Mouse (Mus musculus) limb, embryonic 13.5 days (tissue): ENCODE measurements at regions not wholly inside any gene's neighbourhood (a gene's known extent, or its start where the extent isn't known, plus 50 kb on each side); places are given as distances from the start of the nearest gene placed in this dataset.

ENCODE experiments used
- ATAC-seq: fragments of 200-750 bp; cut with Nextera tagmentation; 2 replicates; pipeline ENCODE4 v1.8.0; 2017; ENCODE audit warnings: low read depth, moderate number of reproducible peaks, moderate TSS enrichment; ENCODE audit not compliant: low FRiP score
- H3K27ac ChIP-seq: fragments of 300-500 bp; sonication (generic); 2 replicates; pipeline ENCODE4 v1.5.1; 2015; ENCODE audit warnings: inconsistent platforms, mild to moderate bottlenecking, moderate library complexity
- H3K27me3 ChIP-seq: fragments of 300-500 bp; sonication (generic); 2 replicates; pipeline ENCODE4 v1.6.1; 2015; ENCODE audit warnings: mild to moderate bottlenecking, inconsistent platforms
- H3K36me3 ChIP-seq: fragments of 300-500 bp; sonication (generic); 2 replicates; pipeline ENCODE4 v1.6.1; 2015; ENCODE audit warnings: inconsistent platforms, mild to moderate bottlenecking, moderate library complexity
- H3K4me1 ChIP-seq: fragments of 300-500 bp; sonication (generic); 2 replicates; pipeline ENCODE4 v1.6.1; 2015; ENCODE audit warnings: inconsistent platforms
- H3K4me2 ChIP-seq: fragments of 300-500 bp; sonication (generic); replicated peaks from 2 replicates; pipeline ENCODE4 v1.6.1; 2015; ENCODE audit warnings: inconsistent platforms, mild to moderate bottlenecking, moderate library complexity
- H3K4me3 ChIP-seq: fragments of 300-500 bp; sonication (generic); 2 replicates; pipeline ENCODE4 v1.5.1; 2015; ENCODE audit warnings: moderate library complexity, mild to moderate bottlenecking, inconsistent platforms
- H3K9ac ChIP-seq: fragments of 300-500 bp; sonication (generic); 2 replicates; pipeline ENCODE4 v1.6.1; 2015; ENCODE audit warnings: mild to moderate bottlenecking, inconsistent platforms
- H3K9me3 ChIP-seq: fragments of 300-500 bp; sonication (generic); 2 replicates; pipeline ENCODE4 v1.6.1; 2016; ENCODE audit warnings: inconsistent platforms
- WGBS: fragments of 180-500 bp; shearing (Covaris S2); methylation state at CpG from one replicate; pipeline ENCODE4 v1.1.7; 2015; 5-methylcytosine and 5-hydroxymethylcytosine counted together

DNA sequence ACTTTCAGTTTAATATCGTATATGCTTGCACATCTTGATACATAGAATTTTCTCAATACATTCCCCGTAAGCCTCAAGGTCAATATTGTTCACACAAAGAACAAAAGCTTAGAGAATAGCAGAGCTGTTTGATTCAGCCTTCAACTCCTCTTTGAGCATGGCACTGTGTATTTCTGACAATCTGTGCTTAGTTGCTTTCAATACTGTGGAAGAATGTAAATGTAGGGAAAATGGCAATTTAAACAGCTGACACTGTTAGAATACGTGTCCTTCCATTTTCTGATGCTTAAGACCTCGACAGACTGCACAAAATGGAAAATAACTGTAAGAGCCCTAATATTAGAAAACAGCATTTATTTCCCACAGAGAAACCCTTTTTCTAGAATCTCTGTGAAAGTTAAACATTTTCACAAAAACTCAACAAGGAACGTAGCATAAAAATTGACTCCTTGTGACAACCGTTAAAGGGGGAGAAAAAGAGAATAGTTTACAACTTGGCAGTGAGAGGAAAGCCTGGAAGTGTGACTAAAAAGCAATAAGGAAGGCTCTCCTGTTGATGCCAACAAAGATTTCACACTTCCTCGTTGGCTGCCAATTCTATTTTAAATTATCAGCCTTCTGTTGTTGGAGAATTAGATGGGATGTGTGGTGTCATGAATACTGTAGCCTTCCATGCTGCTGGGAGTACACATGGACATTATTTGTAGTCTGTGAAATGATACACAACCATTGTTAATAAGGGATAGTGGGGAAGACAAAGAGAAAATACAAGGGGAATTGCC, 297.9 kb downstream of the AI429214 start:
- no peak overlapping the region for H3K4me3 ChIP-seq
- no peak for ATAC-seq
- no peaks in the 10 kb centered on the region for H3K9me3 ChIP-seq
- H3K9ac ChIP-seq: no peak overlapping the region
- WGBS: 77% methylated on average over 7 of the region's 7 CpGs
- no peak overlapping the region for H3K4me2 ChIP-seq
- no peaks in the 10 kb centered on the region for H3K27me3 ChIP-seq
- H3K27ac ChIP-seq: no peak overlapping the region
- H3K4me1 ChIP-seq: no peaks in the 10 kb centered on the region
- no peaks in the 10 kb centered on the region for H3K36me3 ChIP-seq
